Mouse (Mus musculus) urinary bladder, adult 18-20 months (tissue): Measurements from ENCODE around the gene Zfp874b.
"Not testable (repeated sequence)": the region's sequence is repeated elsewhere in the genome, so short reads cannot be mapped to it uniquely, and the experiment has no call there.

Experiments
- DNase-seq, 2 experiments: peaks; one replicate each; pipeline ENCODE4 v3.0.0; 2022; ENCODE audit warnings: low spot score in 2 of 2, mixed read lengths in 2 of 2

Gene Zfp874b

DNA sequence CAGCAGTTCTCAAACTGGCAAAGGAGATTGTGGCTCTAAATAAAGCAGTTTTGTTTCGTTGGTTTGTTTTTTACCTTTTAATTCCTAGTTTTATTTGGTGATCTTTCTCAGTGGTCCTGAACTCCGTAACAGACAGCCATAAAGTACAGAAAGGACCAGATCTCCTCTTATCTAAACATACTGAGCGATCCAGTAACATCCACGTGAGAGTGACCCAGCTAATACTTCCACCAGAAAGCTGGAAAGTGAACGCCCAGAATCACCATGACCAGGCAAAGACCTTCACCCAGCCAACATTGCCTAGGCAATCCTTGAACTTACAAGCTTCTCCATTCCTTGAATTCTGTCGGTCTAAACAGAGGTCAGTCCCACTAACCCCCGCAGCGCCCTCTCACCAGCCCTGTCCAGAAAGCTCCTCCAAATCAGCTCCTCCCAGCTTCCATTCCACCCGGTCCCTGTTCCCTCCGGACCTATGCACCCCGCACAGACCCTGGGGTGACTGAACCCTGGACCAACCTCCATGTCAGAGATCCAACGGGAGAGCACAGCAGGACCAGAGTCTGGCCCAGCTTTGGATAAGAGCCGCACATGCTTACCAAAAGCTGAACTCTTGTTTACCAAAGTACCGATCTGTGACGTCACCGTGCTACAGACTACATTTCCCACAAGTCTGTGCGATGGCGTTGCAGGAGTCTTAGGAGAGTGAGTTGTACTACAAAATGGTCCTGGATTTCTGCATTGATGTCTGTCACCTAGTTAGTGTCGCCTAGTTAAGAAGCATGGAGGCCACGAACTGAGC, at the start of gene Zfp874b:
Zfp874b (minus strand) TSS at position 634 of the 799 bp plus-strand sequence.
- peak; percentile 80 to 89 for DNase-seq

DNA sequence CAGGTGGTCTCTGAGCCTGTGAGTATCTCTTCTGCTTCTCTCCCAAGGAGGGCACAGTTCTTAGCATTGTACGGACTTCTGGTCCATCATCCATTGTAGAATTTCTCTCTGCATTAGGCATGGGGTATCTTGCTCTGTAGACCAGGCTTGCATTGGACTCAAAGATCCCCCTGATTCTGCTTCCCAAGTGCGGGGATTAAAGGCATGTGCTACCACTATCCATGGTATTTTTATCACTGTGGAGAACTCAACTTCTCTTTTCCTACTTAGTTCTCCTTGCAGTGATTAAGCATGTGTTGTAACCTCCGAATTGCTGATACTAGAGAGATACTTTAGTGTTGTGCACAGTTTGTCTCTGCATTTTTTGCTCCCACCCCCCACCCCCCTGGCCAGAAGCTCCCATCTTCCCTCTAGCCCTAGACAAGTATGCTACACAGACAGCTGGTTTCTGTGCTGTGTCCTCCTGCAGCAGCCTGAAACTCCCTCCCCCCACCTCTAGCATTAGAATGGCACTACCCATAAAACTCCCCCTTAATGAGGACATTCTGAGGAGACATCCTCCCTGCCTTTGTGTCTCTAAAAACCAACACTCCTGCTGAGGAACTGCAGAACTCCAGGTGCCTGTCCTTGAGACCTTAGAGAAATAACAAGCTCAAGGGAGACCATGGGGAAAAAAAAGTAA, 43.1 kb upstream of the Zfp874b start:
- DNase-seq, result no peak

DNA sequence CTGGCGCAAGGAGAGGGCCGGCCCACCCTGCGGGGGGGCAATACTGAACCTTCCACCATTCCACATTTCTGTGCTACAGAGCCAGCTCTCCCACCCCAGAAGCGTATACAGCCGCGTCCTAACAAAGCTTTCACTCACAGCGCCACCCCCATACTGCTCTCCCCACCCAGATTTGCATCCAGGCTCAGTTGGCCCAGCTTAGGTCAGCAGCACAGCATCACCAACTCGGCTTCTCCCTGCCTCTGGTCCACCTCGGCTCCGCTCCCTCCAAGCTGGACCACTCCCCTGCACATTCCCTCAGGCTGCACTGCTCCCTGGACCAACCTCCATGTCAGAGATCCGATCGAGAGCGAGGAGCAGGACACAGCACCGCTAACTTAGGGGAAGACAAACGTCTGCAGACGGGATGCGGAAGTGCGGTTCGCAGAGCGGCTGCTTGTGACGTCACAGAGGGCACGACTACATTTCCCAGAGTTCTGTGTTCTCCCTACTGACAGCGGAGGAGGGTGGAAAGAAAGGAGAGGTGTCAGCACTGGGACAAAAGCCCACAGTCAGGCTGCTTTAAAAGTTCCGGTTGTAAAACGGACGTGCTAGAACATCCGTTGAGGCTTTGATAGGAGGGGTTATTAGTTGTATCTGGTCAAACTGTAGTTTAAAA, 41.8 kb upstream of the Zfp874b start, which contains the start of the genes Gm26965 and Zfp87:
Gm26965 (minus strand) TSS at position 399 of the 658 bp plus-strand sequence.
Zfp87 (minus strand) TSS at position 425 of the 658 bp plus-strand sequence.
- peak; percentile 85 to 92 for DNase-seq

DNA sequence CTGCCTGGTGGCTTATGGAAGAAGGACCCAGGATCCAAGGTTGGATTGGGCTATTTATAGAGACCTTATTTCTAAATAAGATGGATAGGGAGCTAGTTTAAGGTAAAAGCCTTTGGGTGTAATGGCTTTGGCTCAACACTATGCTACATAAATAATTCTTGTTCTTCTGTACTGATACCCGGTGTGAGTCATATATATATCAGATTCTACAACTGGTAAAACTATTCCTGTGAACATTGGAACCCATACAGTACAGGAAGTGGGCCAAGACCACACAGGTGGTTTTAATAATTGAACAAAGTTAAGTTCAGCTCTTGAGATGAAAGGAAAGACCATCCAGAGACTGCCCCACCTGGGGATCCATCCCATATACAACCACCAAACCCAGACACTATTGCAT, 16.9 kb upstream of the Zfp874b start:
- no peak for DNase-seq

DNA sequence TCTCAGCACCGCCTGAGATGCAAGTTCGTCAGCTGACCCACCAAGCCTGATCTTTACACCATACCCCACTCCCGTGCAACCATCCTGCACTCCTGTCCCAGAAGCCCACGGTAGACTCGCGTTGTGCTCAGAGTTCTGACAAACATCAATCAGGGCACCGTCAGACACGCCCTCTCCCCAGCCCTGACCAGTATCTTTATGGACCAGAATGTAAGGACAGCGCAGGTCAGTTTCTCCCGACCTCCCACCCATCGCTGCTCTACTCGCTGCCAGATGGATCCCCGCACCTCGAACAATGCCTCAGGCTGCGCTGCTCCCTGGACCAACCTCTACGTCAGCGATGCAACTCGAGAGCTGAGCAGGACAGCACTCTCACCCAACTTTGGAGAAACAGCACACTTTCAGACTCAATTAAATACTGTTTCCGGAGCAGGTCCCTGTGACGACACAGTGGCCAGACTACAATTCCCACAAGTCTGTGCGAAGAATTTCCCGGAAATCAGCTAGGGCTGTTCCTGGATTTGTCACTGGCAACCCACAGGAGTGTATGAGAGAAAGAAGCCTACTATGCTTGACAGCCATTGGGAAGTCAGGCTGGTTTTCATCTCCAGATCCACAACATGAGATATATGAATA, 16.1 kb upstream of the Zfp874b start, which contains the start of gene Zfp58:
Zfp58 (minus strand) TSS at position 472 of the 636 bp plus-strand sequence.
- DNase-seq, result peak; percentile 67 to 83

DNA sequence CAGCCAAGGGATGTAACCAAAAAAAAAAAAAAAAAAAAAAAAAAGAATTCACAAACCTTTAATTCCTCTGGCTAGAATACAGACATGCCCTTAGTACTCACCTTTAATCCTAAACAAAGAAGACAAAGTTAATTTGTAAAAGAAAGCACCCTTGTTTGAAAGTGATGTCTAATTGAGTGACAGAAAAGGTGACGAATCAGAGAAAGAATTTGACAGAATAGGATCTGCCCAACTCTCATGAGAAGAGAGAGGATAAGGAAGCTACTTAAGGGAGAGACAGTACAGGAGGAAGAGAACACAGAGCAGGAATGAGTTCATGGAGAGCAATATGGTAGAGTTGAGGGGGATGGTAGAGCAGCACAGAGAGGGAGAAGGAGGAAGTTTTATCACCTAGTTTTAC, 11.6 kb upstream of the Zfp874b start:
- DNase-seq, result no peak

DNA sequence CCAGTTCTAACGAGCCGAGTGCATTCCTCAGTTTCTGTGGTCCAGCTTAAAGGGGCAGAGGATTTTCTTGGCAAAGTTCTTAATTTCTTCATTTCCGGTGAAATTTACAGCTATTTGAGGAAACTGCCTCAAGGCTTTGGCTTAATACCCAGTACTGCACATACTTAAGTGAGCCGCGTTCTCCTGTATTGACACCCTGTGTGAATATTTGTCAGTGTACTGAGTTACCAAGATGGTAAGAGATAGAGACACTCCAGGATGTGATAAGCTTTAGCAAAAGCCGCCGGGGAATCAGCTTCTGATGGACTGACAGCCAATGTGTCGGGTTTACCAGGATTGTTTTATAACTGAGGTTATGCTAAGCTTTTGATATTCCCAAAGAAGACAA, 360 bp upstream of the Zfp874b start:
- no peak for DNase-seq

DNA sequence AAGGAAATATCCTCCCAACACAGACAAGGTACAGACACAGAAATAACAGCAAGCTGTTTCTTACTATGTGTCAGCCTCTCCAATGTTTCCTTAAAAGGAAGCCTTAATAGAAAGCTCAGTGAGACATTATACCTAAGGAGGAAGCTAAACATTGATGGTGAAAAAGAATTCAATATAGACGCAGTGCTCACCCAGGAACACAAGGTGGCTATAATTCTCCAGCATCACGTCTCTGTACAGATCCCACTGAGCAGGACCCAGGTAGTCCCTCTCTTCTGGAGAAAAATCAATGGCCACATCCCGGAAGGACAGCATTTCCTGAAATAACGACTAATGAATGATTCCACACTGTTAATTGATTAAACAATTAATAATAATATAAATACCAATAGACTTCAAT, 2.5 kb downstream of the Zfp874b start:
- DNase-seq, result no peak

DNA sequence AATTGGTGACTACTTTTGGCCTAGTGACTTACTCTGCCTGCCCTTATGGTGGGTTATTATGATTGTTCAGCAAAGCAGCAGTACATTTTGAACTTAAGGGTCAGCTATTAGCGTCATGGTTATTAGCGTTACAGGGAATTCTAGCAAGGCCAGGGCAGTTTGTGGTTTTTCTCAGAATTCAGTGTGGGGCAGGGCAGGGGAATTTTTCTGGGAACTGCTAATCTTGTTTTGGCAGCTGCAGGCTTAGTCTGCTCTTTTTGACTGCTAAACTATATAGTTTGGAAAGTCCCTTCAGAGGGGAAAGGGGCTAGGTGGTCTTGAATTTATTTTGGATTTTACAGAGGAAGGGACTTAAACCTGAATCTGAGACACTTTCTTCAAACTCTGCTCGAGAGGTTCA, 14.8 kb downstream of the Zfp874b start:
- no peak for DNase-seq

DNA sequence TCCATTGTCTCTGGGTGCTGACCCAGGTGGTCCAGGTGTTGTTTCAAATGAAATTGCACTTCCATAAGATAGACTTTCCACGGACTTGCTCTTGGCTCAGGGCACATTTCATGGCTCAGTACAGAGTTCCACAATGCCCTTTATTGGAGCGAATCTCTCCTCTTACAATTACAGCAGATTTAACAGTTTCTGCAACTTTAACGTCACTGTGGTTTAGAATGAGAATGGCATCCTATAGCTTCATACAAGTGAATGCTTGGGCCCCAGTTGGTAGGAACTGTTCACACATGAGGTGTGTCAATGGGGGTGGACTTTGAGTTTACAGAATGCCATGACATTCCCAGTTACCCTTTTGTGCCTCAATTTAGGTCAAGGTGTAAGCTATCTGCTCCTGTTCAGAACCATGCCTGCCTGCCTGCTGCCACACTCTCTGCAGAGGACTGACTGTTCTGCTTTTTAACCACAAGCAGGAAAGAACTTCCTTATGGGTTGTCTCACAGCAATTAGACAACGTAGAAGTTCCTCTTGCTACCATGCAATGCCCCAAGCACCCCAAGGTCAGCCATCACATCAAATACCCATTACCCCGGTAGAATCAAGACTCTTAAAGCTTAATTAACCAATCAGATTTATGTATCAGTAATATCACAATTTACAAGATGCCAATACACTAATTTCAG, 20.4 kb downstream of the Zfp874b start:
- not testable (repeated sequence) for DNase-seq

DNA sequence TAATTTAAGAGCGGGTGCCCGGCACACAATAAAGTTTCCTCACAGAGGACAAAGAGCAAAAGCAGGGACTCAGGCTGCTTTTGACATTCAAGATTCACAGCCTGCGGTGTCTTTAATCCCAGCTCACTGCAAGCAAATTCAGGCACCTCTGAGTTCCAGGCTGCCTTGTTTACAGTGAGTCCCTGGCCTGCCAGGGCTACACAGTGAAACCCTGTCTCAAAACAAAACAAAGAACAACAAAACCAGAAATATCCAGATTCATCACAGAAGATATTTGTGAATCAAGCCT, 32.1 kb downstream of the Zfp874b start:
- DNase-seq, result no peak

DNA sequence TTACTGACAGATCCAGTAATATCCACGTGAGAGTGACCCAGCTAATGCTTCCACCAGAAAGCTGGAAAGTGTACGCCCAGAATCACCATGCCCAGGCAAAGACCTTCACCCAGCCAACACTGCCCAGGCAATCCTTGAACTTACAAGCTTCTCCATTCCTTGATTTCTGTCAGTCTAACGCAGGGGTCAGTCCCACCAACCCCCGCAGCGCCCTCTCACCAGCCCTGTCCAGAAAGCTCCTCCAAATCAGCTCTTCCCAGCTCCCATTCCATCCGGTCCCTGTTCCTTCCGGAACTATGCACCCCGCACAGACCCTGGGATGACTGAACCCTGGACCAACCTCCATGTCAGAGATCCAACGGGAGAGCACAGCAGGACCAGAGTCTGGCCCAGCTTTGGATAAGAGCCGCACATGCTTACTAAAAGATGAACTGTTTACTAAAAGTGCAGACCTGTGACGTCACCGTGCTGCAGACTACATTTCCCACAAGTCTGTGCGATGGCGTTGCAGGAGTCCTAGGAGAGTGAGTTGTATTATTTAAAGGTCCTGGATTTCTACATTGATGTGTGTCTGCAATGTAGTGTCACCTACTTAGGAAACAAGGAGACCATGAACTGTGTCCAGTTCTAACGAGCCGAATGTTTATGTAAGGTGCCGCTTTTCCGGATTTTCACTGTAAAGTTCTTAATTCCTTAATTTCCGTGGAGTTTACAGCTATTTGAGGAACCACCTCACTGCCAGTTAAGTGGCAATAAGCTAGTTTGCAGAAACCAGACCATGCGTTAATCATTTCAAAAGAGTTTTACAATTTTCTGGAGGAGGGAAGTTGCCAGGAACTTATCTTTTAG, 32.7 kb downstream of the Zfp874b start, which contains the start of gene Zfp874a:
Zfp874a (minus strand) TSS at position 453 of the 849 bp plus-strand sequence.
- DNase-seq, result peak; percentile 87 to 88

DNA sequence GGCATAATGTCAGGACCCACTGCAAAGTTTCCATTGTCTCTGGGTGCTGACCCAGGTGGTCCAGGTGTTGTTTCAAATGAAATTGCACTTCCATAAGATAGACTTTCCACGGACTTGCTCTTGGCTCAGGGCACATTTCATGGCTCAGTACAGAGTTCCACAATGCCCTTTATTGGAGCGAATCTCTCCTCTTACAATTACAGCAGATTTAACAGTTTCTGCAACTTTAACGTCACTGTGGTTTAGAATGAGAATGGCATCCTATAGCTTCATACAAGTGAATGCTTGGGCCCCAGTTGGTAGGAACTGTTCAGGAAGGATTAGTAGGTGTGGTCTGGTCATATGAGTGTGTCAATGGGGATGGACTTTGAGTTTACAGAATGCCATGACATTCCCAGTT, 47.0 kb downstream of the Zfp874b start:
- DNase-seq, result not testable (repeated sequence)

DNA sequence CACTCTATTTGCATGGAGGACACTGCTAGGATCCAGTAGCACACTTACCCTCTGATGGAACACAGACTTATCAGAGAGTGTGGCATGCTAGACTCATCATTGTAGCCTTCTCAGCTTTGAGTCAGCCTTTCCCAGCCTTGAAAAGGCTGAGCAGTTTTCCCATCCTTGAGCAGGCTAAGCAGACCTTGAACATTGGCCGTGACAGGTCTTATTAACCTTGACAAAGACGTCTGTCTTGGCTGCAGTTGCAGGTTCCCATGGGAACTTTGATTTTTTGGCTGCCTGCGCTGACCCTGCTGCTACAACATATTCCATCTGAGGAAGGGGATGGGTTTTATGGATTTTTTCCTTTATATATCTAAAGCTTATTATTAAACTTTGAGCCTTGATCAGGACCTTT, 55.9 kb downstream of the Zfp874b start:
- DNase-seq, result no peak

DNA sequence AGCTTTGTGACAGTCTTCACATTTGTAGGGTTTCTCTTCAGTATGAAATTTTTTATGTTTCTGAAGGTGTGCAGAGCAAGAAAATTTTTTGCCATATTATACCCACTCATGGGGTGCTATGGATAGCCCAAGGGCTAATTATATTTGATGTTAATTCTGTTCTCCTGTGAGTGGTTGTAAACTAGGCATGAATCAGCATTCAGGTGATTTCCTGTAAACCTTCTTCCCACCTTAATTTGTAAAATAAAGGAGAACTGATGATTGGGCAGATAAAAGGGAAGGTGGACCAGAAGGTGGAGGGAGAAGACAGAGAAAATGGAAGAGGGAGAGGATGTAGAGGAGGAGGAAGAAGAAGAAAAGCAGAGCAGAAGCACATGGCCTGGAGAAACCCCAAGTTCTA, 58.4 kb downstream of the Zfp874b start:
- not testable (repeated sequence) for DNase-seq

DNA sequence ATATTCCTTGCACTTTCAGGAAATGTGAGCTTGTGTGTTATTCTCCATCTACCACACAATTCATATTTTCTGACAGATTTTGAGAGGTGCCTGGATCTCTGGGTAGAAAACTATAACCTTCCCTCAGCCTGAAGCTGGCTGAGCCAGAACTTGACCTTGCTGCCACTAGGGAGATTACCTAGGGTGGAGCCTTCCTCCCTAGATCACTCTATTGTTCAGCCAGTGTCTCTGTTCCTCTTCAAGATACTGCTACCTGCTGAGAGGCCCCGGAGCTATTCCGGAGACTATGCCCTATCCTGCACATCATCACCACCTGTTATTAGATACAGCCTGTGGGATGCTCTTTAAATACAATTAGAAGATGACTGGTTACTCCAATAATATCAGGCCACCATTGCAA, 61.5 kb downstream of the Zfp874b start:
- DNase-seq, result not testable (repeated sequence)
